Mouse (Mus musculus) CH12.LX (cell line): ENCODE measurements at regions not wholly inside any gene's neighbourhood (a gene's known extent, or its start where the extent isn't known, plus 50 kb on each side); places are given as distances from the start of the nearest gene placed in this dataset.

ENCODE experiments used
- DNase-seq: peaks from one replicate; pipeline ENCODE4 v3.0.0-alpha.2; 2013; ENCODE audit errors: extremely low read depth
- H3K27ac ChIP-seq: 2 replicates; pipeline ENCODE4 v1.5.1; 2012; ENCODE audit warnings: low read depth, mild to moderate bottlenecking, control low read depth, moderate library complexity; ENCODE audit not compliant: insufficient read depth
- H3K27me3 ChIP-seq: replicated peaks from 2 replicates; pipeline ENCODE3; 2012; ENCODE audit warnings: inconsistent platforms
- H3K36me3 ChIP-seq, 2 experiments: replicated peaks in 1 of 2; 2 replicates each; pipeline versions ENCODE3 to v1.6.1; 2012; ENCODE audit warnings: inconsistent platforms in 1 of 2, low read length in 1 of 2, mild to moderate bottlenecking in 1 of 2, mixed read lengths in 1 of 2, moderate library complexity in 1 of 2; ENCODE audit not compliant: control insufficient read depth in 1 of 2, insufficient read depth in 1 of 2
- H3K4me1 ChIP-seq, 2 experiments: 2 replicates each; pipeline ENCODE4 v1.6.1; 2012; ENCODE audit warnings: inconsistent platforms in 1 of 2, moderate library complexity in 1 of 2; ENCODE audit not compliant: insufficient read depth in 2 of 2, control insufficient read depth in 1 of 2
- H3K4me2 ChIP-seq: 2 replicates; pipeline ENCODE4 v1.6.1; 2012; ENCODE audit warnings: low read depth, mild to moderate bottlenecking, control low read depth; ENCODE audit not compliant: poor library complexity, insufficient read depth, severe bottlenecking
- H3K4me3 ChIP-seq, 3 experiments: fragments of 150-350 bp in 1 of 3; sonication (generic) in 1 of 3; replicated peaks in 1 of 3; 2 replicates each; pipeline versions ENCODE3 to v1.5.1; 2011 to 2012; ENCODE audit warnings: low read depth in 2 of 3, low read length in 2 of 3, mild to moderate bottlenecking in 2 of 3, moderate library complexity in 2 of 3, control low read depth in 1 of 3, improper control_type of control experiment in 1 of 3, inconsistent platforms in 1 of 3, mixed read lengths in 1 of 3; ENCODE audit not compliant: poor library complexity in 1 of 3
- H3K79me2 ChIP-seq: replicated peaks from 2 replicates; pipeline ENCODE4 v1.6.1; 2012; ENCODE audit warnings: mild to moderate bottlenecking, moderate library complexity; ENCODE audit not compliant: control insufficient read depth, poor library complexity, insufficient read depth, severe bottlenecking; ENCODE audit errors: extremely low read depth
- H3K9ac ChIP-seq: 2 replicates; pipeline ENCODE4 v1.6.1; 2012; ENCODE audit warnings: low read depth, mild to moderate bottlenecking, control low read depth, moderate library complexity; ENCODE audit not compliant: insufficient read depth
- H3K9me3 ChIP-seq: replicated peaks from 2 replicates; pipeline ENCODE3; 2012; ENCODE audit warnings: low read length, inconsistent platforms, mixed read lengths
- BHLHE40 ChIP-seq: IDR thresholded peaks from 2 replicates; pipeline ENCODE4 v1.6.1; 2011; ENCODE audit warnings: mild to moderate bottlenecking, low read depth, low read length, improper control_type of control experiment
- CHD1 ChIP-seq: IDR thresholded peaks from 2 replicates; pipeline ENCODE4 v1.6.1; 2012; ENCODE audit warnings: low read depth, low read length, improper control_type of control experiment, inconsistent platforms
- CHD2 ChIP-seq: IDR thresholded peaks from 2 replicates; pipeline ENCODE4 v1.6.1; 2011; ENCODE audit warnings: low read length, improper control_type of control experiment
- CTCF ChIP-seq, 2 experiments: IDR thresholded peaks in 1 of 2; conservative IDR thresholded peaks in 1 of 2; 2 replicates each; pipeline ENCODE4 v1.5.1; 2011 to 2012; ENCODE audit warnings: low read depth in 2 of 2, low read length in 2 of 2, improper control_type of control experiment in 1 of 2, inconsistent platforms in 1 of 2, mild to moderate bottlenecking in 1 of 2, moderate library complexity in 1 of 2
- E2F4 ChIP-seq: IDR thresholded peaks from 2 replicates; pipeline ENCODE4 v1.6.1; 2011; ENCODE audit warnings: low read depth, low read length, improper control_type of control experiment; ENCODE audit not compliant: insufficient replicate concordance
- ELF1 ChIP-seq: IDR thresholded peaks from 2 replicates; pipeline ENCODE4 v1.6.1; 2014; ENCODE audit warnings: low read depth, mild to moderate bottlenecking, inconsistent platforms, low read length, improper control_type of control experiment
- EP300 ChIP-seq: IDR thresholded peaks from 2 replicates; pipeline ENCODE4 v1.6.1; 2011; ENCODE audit warnings: low read length, improper control_type of control experiment
- GABPA ChIP-seq: IDR thresholded peaks from 2 replicates; pipeline ENCODE4 v1.6.1; 2012; ENCODE audit warnings: low read depth, low read length, improper control_type of control experiment, inconsistent platforms; ENCODE audit not compliant: insufficient replicate concordance
- IRF4 ChIP-seq: IDR thresholded peaks from 2 replicates; pipeline ENCODE4 v1.6.1; 2014; ENCODE audit warnings: low read depth, mild to moderate bottlenecking, inconsistent platforms, low read length, improper control_type of control experiment
- JUN ChIP-seq: IDR thresholded peaks from 2 replicates; pipeline ENCODE4 v1.6.1; 2011; ENCODE audit warnings: low read depth, mild to moderate bottlenecking, low read length, improper control_type of control experiment, moderate library complexity; ENCODE audit not compliant: insufficient read depth
- MAZ ChIP-seq: IDR thresholded peaks from 2 replicates; pipeline ENCODE4 v1.6.1; 2012; ENCODE audit warnings: low read depth, mild to moderate bottlenecking, inconsistent platforms, low read length, improper control_type of control experiment, moderate library complexity
- MEF2A ChIP-seq: IDR thresholded peaks from 2 replicates; pipeline ENCODE4 v1.6.1; 2014; ENCODE audit warnings: low read depth, mild to moderate bottlenecking, inconsistent platforms, low read length, improper control_type of control experiment, borderline replicate concordance
- MXI1 ChIP-seq: IDR thresholded peaks from 2 replicates; pipeline ENCODE4 v1.6.1; 2011; ENCODE audit warnings: mild to moderate bottlenecking, low read depth, low read length, improper control_type of control experiment
- NELFE ChIP-seq: IDR thresholded peaks from 2 replicates; pipeline ENCODE4 v1.6.1; 2011; ENCODE audit warnings: low read depth, low read length, improper control_type of control experiment
- NRF1 ChIP-seq: IDR thresholded peaks from 2 replicates; pipeline ENCODE4 v1.6.1; 2014; ENCODE audit warnings: low read depth, mild to moderate bottlenecking, inconsistent platforms, low read length, improper control_type of control experiment, moderate library complexity
- PAX5 ChIP-seq: IDR thresholded peaks from 2 replicates; pipeline ENCODE4 v1.6.1; 2012; ENCODE audit warnings: low read length, inconsistent platforms, mixed read lengths
- POLR2A ChIP-seq: IDR thresholded peaks from 2 replicates; pipeline ENCODE4 v1.6.1; 2011; ENCODE audit warnings: low read depth, mild to moderate bottlenecking, improper control_type of control experiment, low read length
- RCOR1 ChIP-seq: conservative IDR thresholded peaks from 2 replicates; pipeline ENCODE4 v1.6.1; 2012; ENCODE audit warnings: low read depth, mild to moderate bottlenecking, inconsistent platforms, low read length, improper control_type of control experiment
- SIN3A ChIP-seq: IDR thresholded peaks from 2 replicates; pipeline ENCODE4 v1.6.1; 2012; ENCODE audit warnings: low read length, improper control_type of control experiment, inconsistent platforms
- TCF12 ChIP-seq: IDR thresholded peaks from 2 replicates; pipeline ENCODE4 v1.6.1; 2014; ENCODE audit warnings: low read depth, mild to moderate bottlenecking, inconsistent platforms, low read length, improper control_type of control experiment
- USF1 ChIP-seq: IDR thresholded peaks from 2 replicates; pipeline ENCODE4 v1.6.1; 2014; ENCODE audit warnings: low read depth, mild to moderate bottlenecking, inconsistent platforms, low read length, improper control_type of control experiment
- USF2 ChIP-seq: conservative IDR thresholded peaks from 2 replicates; pipeline ENCODE4 v1.6.1; 2011; ENCODE audit warnings: low read depth, low read length, improper control_type of control experiment
- ZC3H11A ChIP-seq: IDR thresholded peaks from 2 replicates; pipeline ENCODE4 v1.6.1; 2012; ENCODE audit warnings: low read depth, mild to moderate bottlenecking, inconsistent platforms, low read length, improper control_type of control experiment
- ZKSCAN1 ChIP-seq: IDR thresholded peaks from 2 replicates; pipeline ENCODE4 v1.6.1; 2012; ENCODE audit warnings: low read depth, inconsistent platforms, low read length, improper control_type of control experiment, borderline replicate concordance
- dilution Hi-C: fragments of 300-500 bp; cut with MboI; formaldehyde crosslinking; loops from 2 replicates; pipeline ENCODE4 v1.14.3; 2020; ENCODE audit warnings: low sequenced_read_pairs; ENCODE audit not compliant: extremely low pct_unique_long_range_greater_than_20kb, extremely low pct_ligation_motif_present
- in situ Hi-C: fragments of 300-500 bp; cut with MboI; formaldehyde crosslinking; loops from 3 replicates; pipeline ENCODE4 v1.14.3; 2019; ENCODE audit warnings: low sequenced_read_pairs, low pct_ligation_motif_present, low pct_unique_long_range_greater_than_20kb, mixed read lengths

DNA sequence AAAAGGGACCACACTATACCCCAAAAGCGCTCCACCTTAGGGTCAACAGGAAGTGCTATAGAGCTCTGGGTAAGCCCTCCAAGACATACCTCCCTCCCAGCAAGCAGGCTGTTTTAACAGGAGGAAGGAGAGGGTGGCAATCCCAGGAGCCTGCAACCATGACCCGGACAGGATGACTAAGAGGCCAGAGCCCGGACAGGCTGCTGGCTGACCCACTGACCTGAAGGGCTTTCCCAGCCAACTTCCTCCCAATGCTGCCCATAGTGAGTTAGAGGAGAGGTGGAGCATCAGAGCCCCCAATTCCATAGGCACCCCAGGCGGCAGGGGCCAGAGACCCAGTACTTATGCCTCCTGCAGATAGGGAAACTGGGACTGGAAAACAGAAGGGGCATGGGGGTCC is 136.3 kb downstream of the Utp6 start:
- Histone ChIP-seq H3K4me2 (no peak overlapping the region), H3K4me1 (peaks cover 2 to 22% of the 10 kb centered on the region in 2 experiments; a peak in 3 of 4 replicates), H3K9ac (no peak overlapping the region), H3K4me3 (no peak overlapping the region), H3K79me2 (no peaks in the 10 kb centered on the region), H3K9me3 (peaks cover 6% of the 10 kb centered on the region), H3K36me3 (no peaks in the 10 kb centered on the region), H3K27me3 (no peaks in the 10 kb centered on the region), H3K27ac (no peak overlapping the region)
- dilution Hi-C loops (no loop called here), in situ Hi-C loops (no loop called here)
- no peak for DNase-seq
- TF ChIP-seq NELFE (no peak), SIN3A (no peak), ZC3H11A (no peak), JUN (no peak), MAZ (no peak), EP300 (no peak), GABPA (no peak), E2F4 (no peak), POLR2A (no peak), PAX5 (no peak), ZKSCAN1 (no peak), ELF1 (no peak), RCOR1 (no peak), USF1 (no peak), BHLHE40 (no peak), NRF1 (no peak), MEF2A (no peak)

DNA sequence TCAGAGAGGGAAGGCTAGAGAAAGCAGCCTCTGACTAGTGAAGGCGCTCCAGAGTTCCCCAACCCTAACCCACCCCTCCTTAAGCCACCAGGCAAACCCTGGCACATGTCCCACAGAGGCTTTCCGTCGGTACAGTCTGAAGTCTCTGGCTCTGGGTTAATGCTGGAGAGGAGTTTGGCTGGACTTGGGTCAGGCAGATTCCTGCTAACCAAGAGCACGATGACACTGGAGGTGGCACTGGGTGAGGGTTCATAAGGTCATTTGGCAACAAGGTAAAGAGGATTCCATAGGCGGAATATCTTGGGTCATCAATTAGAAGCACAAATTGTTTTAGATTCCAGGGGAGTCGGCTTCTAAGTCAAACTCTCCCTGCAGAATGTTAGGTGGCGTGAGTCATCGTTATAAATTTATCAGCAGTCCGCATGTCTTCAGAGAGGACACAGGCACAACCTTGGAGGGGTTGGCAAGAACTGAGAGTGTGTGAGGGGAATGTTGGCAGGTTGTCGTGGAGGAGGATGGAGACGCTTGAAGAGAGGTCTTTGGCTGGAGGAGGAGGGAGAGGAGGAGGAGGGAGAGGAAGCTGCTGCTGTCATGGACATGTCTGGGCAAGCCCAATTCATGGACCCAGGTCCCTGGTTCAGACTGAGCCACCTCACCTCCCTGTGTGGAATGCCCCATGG is 138.4 kb downstream of the Utp6 start:
- H3K9ac ChIP-seq = no peak overlapping the region
- peaks cover 2 to 22% of the 10 kb centered on the region in 2 experiments; a peak in 3 of 4 replicates for H3K4me1 ChIP-seq
- in situ Hi-C loops (no loop called here), dilution Hi-C loops (no loop called here)
- no peak overlapping the region for H3K27ac ChIP-seq
- H3K79me2 ChIP-seq = no peaks in the 10 kb centered on the region
- H3K4me3 ChIP-seq = no peak overlapping the region
- DNase-seq = no peak
- TF ChIP-seq ELF1 = no peak
- no peak for TF ChIP-seq CHD2
- no peak for TF ChIP-seq CTCF (conservative IDR thresholded peaks at IDR 0.05 in 1 of 2, IDR thresholded peaks at IDR 0.05 in 1 of 2; ENCODE audit: low read depth in 2 of 2, low read length in 2 of 2)
- TF ChIP-seq TCF12 = no peak
- TF ChIP-seq USF2 = no peak
- TF ChIP-seq CHD1 = no peak
- TF ChIP-seq MXI1 = no peak
- no peak for TF ChIP-seq POLR2A
- TF ChIP-seq IRF4 = no peak
- no peaks in the 10 kb centered on the region for H3K36me3 ChIP-seq
- no peaks in the 10 kb centered on the region for H3K27me3 ChIP-seq
- no peak overlapping the region for H3K4me2 ChIP-seq
- peaks cover 6% of the 10 kb centered on the region for H3K9me3 ChIP-seq
